Mouse (Mus musculus) liver, postnatal 0 days (tissue): ENCODE results near the gene Cux2. TPM values are rescaled to one million over a fixed set of nuclear protein-coding genes. Genes with fewer than 3 reads are reported as not detected.

Source experiments
- ATAC-seq: fragments of 200-750 bp; cut with Nextera tagmentation; 2 replicates; pipeline ENCODE4 v1.8.0; 2017; ENCODE audit warnings: mild to moderate bottlenecking, moderate library complexity
- DNase-seq: peaks from one replicate; pipeline ENCODE4 v3.0.0-alpha.2; 2016
- H3K27ac ChIP-seq: fragments of 300-500 bp; sonication (generic); 2 replicates; pipeline ENCODE4 v1.5.1; 2014; ENCODE audit warnings: antibody characterized with exemption, moderate library complexity, mild to moderate bottlenecking, low read depth
- H3K27me3 ChIP-seq: fragments of 300-500 bp; sonication (generic); 2 replicates; pipeline ENCODE4 v1.6.1; 2014; ENCODE audit warnings: low read length, control low read depth, mixed read lengths; ENCODE audit not compliant: insufficient read depth
- H3K36me3 ChIP-seq: fragments of 300-500 bp; sonication (generic); replicated peaks from 2 replicates; pipeline ENCODE4 v1.6.1; 2014; ENCODE audit warnings: mild to moderate bottlenecking, control low read depth, low read length, moderate library complexity, mixed read lengths; ENCODE audit not compliant: insufficient read depth
- H3K4me1 ChIP-seq: fragments of 300-500 bp; sonication (generic); 2 replicates; pipeline ENCODE4 v1.6.1; 2014; ENCODE audit warnings: antibody characterized with exemption, mild to moderate bottlenecking, control low read depth; ENCODE audit not compliant: insufficient read depth
- H3K4me2 ChIP-seq: fragments of 300-500 bp; sonication (generic); 2 replicates; pipeline ENCODE4 v1.6.1; 2014; ENCODE audit warnings: low read depth, mild to moderate bottlenecking, low read length, moderate library complexity, mixed read lengths
- H3K4me3 ChIP-seq: fragments of 300-500 bp; sonication (generic); 2 replicates; pipeline ENCODE4 v1.5.1; 2014; ENCODE audit warnings: low read depth, low read length
- H3K9ac ChIP-seq: fragments of 300-500 bp; sonication (generic); replicated peaks from 2 replicates; pipeline ENCODE4 v1.6.1; 2014; ENCODE audit warnings: mild to moderate bottlenecking, moderate library complexity
- H3K9me3 ChIP-seq: fragments of 300-500 bp; sonication (generic); 2 replicates; pipeline ENCODE4 v1.6.1; 2016; ENCODE audit warnings: mild to moderate bottlenecking, control low read depth, low read length, mixed read lengths
- CTCF ChIP-seq: sonication (generic); IDR thresholded peaks from 2 replicates; pipeline ENCODE4 v1.5.1; 2016; ENCODE audit warnings: antibody characterized with exemption, low read depth
- EP300 ChIP-seq: IDR thresholded peaks from 2 replicates; pipeline ENCODE4 v1.6.1; 2016; ENCODE audit warnings: antibody characterized with exemption, low read depth, mild to moderate bottlenecking
- WGBS: fragments of 180-500 bp; shearing (Covaris S2); extraction: QIAGEN DNeasy Blood & Tissue Kit; methylation state at CpG from one replicate; pipeline ENCODE4 v1.1.7; 2014; ENCODE audit not compliant: insufficient replicate concordance; 5-methylcytosine and 5-hydroxymethylcytosine counted together
- polyA plus RNA-seq: library from polyadenylated mRNA; unstranded; fragments of >200 nt; fragmentation: Nextera tagmentation; extraction: Ambion mirVana; gene quantifications from 2 replicates; pipeline ENCODE4 v1.2.1, GENCODE M21; 2015

The Cux2 gene
- polyA plus RNA-seq, 1 experiment from 2014 or later = 3.5 TPM

GRCm38 (mm10) chr5:121831002-121831601 lies 218.8 kb downstream of the Cux2 start:
- Histone ChIP-seq H3K4me2 (no peak overlapping the region), H3K4me1 (peaks cover 44% of the 10 kb centered on the region), H3K9me3 (no peaks in the 10 kb centered on the region), H3K27ac (no peak overlapping the region), H3K36me3 (peaks cover 32% of the 10 kb centered on the region), H3K4me3 (no peak overlapping the region), H3K27me3 (no peaks in the 10 kb centered on the region), H3K9ac (no peak overlapping the region)
- no peak for TF ChIP-seq CTCF
- TF ChIP-seq EP300 = no peak
- ATAC-seq (no peak), DNase-seq (no peak)
- 80% methylated on average over 6 of the region's 6 CpGs for WGBS

- WGBS = 68% methylated on average over 79 of the region's 82 CpGs
- Histone ChIP-seq H3K9me3 (no peaks in the 10 kb centered on the region), H3K27ac (no peak overlapping the region), H3K9ac (no peak overlapping the region), H3K4me3 (no peak overlapping the region), H3K36me3 (peaks cover 46% of the 10 kb centered on the region), H3K4me2 (no peak overlapping the region), H3K4me1 (peaks cover 33% of the 10 kb centered on the region), H3K27me3 (no peaks in the 10 kb centered on the region)
- TF ChIP-seq EP300 = no peak
- TF ChIP-seq CTCF = no peak
- ATAC-seq = no peak
- DNase-seq = no peak
These were observed 221.1 kb downstream of the Cux2 start for GRCm38 (mm10) chr5:121828491-121829432.

GRCm38 (mm10) chr5:121827876-121828275 lies 222.0 kb downstream of the Cux2 start:
- Histone ChIP-seq H3K9ac (no peak overlapping the region), H3K27ac (no peak overlapping the region), H3K36me3 (peaks cover 52% of the 10 kb centered on the region), H3K4me3 (no peak overlapping the region), H3K9me3 (no peaks in the 10 kb centered on the region), H3K27me3 (no peaks in the 10 kb centered on the region), H3K4me1 (peaks cover 30% of the 10 kb centered on the region), H3K4me2 (no peak overlapping the region)
- TF ChIP-seq EP300 (no peak), CTCF (no peak)
- no peak for DNase-seq
- WGBS = 79% methylated on average over 4 of the region's 4 CpGs
- no peak for ATAC-seq

- no peak overlapping the region for H3K4me2 ChIP-seq
- peaks cover 17% of the 10 kb centered on the region for H3K4me1 ChIP-seq
- H3K27ac ChIP-seq = no peak overlapping the region
- H3K4me3 ChIP-seq = no peak overlapping the region
- no peaks in the 10 kb centered on the region for H3K27me3 ChIP-seq
- peaks cover 52% of the 10 kb centered on the region for H3K36me3 ChIP-seq
- whole genome bisulfite sequencing = 80% methylated on average over 3 of the region's 3 CpGs
- no peak for TF ChIP-seq CTCF
- no peak for TF ChIP-seq EP300
- H3K9ac ChIP-seq = no peak overlapping the region
- ATAC-seq (no peak), DNase-seq (no peak)
- no peaks in the 10 kb centered on the region for H3K9me3 ChIP-seq
These were observed 224.3 kb downstream of the Cux2 start for GRCm38 (mm10) chr5:121825606-121826005.

- 0 out of 2 replicates have a peak overlapping the region, but pooled peaks have one; percentile 20 for H3K4me2 ChIP-seq
- DNase-seq = peak; percentile 47
- ATAC-seq = peak; percentile 24; the same call in 1 of the 2 replicates
- no peak overlapping the region; the same call in 1 of the 2 replicates for H3K9ac ChIP-seq
- peaks cover 15% of the 10 kb centered on the region for H3K4me1 ChIP-seq
- 41% methylated on average over 4 of the region's 4 CpGs for WGBS
- TF ChIP-seq CTCF (no peak), EP300 (no peak)
- no peak overlapping the region for H3K4me3 ChIP-seq
- H3K9me3 ChIP-seq = no peaks in the 10 kb centered on the region
- H3K27me3 ChIP-seq = no peaks in the 10 kb centered on the region
- H3K27ac ChIP-seq = no peak overlapping the region
- H3K36me3 ChIP-seq = peaks cover 56% of the 10 kb centered on the region
These were observed 225.8 kb downstream of the Cux2 start for GRCm38 (mm10) chr5:121824121-121824520.

GRCm38 (mm10) chr5:121823668-121824067 lies 226.2 kb downstream of the Cux2 start:
- peaks cover 15% of the 10 kb centered on the region for H3K4me1 ChIP-seq
- ATAC-seq (no peak), DNase-seq (no peak)
- 100% methylated on average over 1 of the region's 1 CpGs for WGBS
- no peaks in the 10 kb centered on the region for H3K9me3 ChIP-seq
- peaks cover 58% of the 10 kb centered on the region for H3K36me3 ChIP-seq
- TF ChIP-seq EP300 = no peak
- TF ChIP-seq CTCF = no peak
- H3K27ac ChIP-seq = no peak overlapping the region
- no peak overlapping the region for H3K4me3 ChIP-seq
- no peak overlapping the region for H3K4me2 ChIP-seq
- no peak overlapping the region; the same call in 1 of the 2 replicates for H3K9ac ChIP-seq
- no peaks in the 10 kb centered on the region for H3K27me3 ChIP-seq
